Mouse (Mus musculus): ENCODE results near the gene Gjc1. TPM values are rescaled to one million over a fixed set of nuclear protein-coding genes. Genes with fewer than 3 reads are reported as not detected.

Gjc1 gene
- polyA plus RNA-seq, 1 experiment from 2014 or later, result 46.6 TPM

DNA sequence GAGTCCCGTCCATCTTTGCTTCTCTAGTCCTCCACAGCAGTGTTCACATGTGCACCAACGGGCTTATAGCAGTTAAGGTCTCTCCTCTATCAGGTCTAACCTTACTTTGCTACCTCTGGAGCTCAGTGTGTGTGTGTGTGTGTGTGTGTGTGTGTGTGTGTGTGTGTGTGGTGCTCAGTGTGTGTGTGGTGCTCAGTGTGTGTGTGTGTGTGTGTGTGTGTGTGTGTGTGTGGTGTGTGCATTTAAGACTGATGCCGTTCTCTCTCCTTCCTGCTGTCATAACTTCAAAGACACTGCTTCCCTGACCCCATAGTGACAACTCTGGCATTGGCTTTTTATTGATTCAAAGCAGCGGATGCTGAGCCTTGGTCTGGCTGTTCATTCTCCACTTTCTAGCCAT is 16.0 kb upstream of the Gjc1 start, which contains the start of gene Higd1b:
Higd1b (plus strand) TSS at position 301 of the 400 bp plus-strand sequence.
- no peaks in the 10 kb centered on the region for H3K9me3 ChIP-seq (replicated peaks)
- 61% methylated on average over 4 of the region's 4 CpGs for WGBS
- H3K4me2 ChIP-seq, result no peak within 1 kb of the TSS
- H3K4me1 ChIP-seq (replicated peaks), result peaks cover 11% of the 10 kb centered on the region; the same call in 1 of the 2 replicates
- H3K9ac ChIP-seq, result no peak within 1 kb of the TSS
- ATAC-seq (replicated peaks; ENCODE audit: insufficient number of reproducible peaks, insufficient read depth, low FRiP score, low read depth), result no peak
- H3K36me3 ChIP-seq, result peaks cover 33% of the 10 kb centered on the region
- no peak within 1 kb of the TSS for H3K4me3 ChIP-seq
- no peaks in the 10 kb centered on the region for H3K27me3 ChIP-seq
- no peak within 1 kb of the TSS for H3K27ac ChIP-seq

DNA sequence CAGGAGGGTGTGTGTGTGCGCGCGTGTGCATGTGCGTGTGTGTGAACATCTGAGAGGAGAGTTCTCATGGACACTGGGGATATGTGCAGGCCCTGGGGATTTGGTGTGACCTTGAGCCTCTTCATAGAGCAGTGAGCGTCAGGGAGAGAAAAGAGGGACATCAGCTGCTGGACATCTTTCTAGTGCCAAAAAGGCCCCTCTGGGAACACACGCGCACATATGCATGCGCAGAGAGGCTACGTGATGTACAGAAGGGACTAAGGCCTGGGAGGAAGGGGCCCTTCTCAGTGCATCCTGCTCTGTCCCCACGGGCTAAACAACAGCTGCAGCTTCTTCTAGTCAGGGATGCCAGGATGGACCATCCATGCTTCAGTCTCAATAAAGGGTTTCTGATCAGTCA is 14.7 kb upstream of the Gjc1 start:
- Histone ChIP-seq H3K4me1 (replicated peaks) (peaks cover 11% of the 10 kb centered on the region; the same call in 1 of the 2 replicates), H3K4me2 (no peak overlapping the region), H3K27me3 (no peaks in the 10 kb centered on the region), H3K27ac (no peak overlapping the region), H3K36me3 (peaks cover 20% of the 10 kb centered on the region), H3K9me3 (replicated peaks) (no peaks in the 10 kb centered on the region), H3K9ac (no peak overlapping the region), H3K4me3 (no peak overlapping the region)
- no peak; the same call in 1 of the 2 replicates for ATAC-seq (replicated peaks; ENCODE audit: insufficient number of reproducible peaks, insufficient read depth, low FRiP score, low read depth)
- WGBS, result 75% methylated on average over 10 of the region's 10 CpGs

DNA sequence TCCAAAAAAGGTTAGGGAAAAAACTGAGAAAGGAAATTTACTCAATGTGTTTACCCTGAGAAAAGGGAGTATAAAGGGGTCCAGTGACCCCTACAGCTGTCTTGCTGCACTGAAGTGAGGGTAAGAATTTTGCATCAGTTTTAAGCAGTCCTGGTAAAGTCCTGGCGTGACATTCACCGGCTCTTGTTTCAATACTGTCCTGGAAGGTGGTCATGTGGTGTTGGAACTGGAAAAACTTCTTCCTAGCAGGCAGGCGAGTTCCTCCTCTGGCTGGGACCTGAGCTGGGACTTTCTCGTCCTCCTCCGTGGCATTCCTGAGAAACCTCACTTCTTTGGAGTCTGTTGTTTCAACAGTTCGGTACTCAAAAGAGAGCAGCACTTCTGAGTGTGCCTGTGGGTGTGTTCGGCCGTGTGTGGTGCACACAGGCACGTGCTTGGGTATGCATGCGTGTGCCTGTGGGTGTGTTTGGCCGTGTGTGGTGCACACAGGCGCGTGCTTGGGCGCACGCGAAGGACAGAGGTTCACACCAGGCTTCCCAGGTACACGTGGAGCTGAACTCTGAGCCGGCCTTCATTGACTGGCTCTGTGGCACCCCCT is 13.3 kb upstream of the Gjc1 start:
- no peak for ATAC-seq (replicated peaks; ENCODE audit: insufficient number of reproducible peaks, insufficient read depth, low FRiP score, low read depth)
- 63% methylated on average over 18 of the region's 18 CpGs for WGBS
- Histone ChIP-seq H3K27me3 (no peaks in the 10 kb centered on the region), H3K4me1 (replicated peaks) (peaks cover 11% of the 10 kb centered on the region; the same call in 1 of the 2 replicates), H3K4me2 (no peak overlapping the region), H3K9ac (no peak overlapping the region), H3K27ac (no peak overlapping the region), H3K9me3 (replicated peaks) (no peaks in the 10 kb centered on the region), H3K36me3 (peaks cover 6% of the 10 kb centered on the region; the same call in 1 of the 2 replicates), H3K4me3 (no peak overlapping the region)

DNA sequence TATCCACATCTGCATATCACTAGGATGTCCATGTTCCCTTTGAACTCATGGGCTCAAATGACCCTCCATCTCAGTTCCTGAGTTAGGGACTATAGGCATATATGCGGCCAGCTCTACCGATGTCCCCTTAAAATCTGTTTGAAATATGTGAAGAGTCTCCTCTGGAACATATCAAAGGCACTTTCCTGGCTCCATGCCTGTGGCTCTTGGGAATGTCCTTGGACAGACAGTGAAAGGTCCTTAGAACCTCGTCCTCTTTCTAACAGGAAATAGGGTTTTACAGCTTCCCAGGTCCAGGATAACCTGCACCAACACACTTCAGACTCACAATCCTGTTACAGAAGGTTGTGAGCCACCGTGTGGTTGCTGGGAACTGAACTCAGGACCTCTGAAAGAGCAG is 10.8 kb upstream of the Gjc1 start:
- Histone ChIP-seq H3K4me3 (no peak overlapping the region), H3K9me3 (replicated peaks) (no peaks in the 10 kb centered on the region), H3K27me3 (no peaks in the 10 kb centered on the region), H3K4me2 (no peak overlapping the region), H3K27ac (no peak overlapping the region), H3K36me3 (no peaks in the 10 kb centered on the region), H3K4me1 (replicated peaks) (peaks cover 11% of the 10 kb centered on the region; the same call in 1 of the 2 replicates), H3K9ac (no peak overlapping the region)
- no peak for ATAC-seq (replicated peaks; ENCODE audit: insufficient number of reproducible peaks, insufficient read depth, low FRiP score, low read depth)
- 42% methylated on average over 4 of the region's 4 CpGs for WGBS

DNA sequence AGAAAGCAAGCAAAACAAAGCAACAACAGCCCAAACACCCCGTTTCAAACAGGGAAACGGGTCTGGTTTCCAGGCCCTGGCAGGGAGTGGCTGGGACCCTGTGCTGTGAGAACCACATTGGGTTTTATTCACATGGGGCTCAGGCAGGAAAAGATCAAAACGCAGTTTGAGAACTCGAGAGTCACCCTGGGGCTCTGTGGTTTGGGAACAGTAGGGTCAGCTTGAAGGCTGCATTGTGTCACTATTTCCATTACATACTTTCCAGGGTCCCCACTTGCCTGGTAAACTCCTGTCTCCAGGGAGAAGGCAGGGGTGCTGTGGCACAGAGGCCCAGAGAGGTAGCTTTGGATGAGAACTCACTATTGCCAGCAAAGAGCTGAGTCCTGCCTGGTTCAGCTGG is 7.6 kb upstream of the Gjc1 start:
- WGBS, result 52% methylated on average over 4 of the region's 4 CpGs
- no peak overlapping the region for H3K4me2 ChIP-seq
- H3K9me3 ChIP-seq (replicated peaks), result no peaks in the 10 kb centered on the region
- H3K36me3 ChIP-seq, result no peaks in the 10 kb centered on the region
- H3K27ac ChIP-seq, result no peak overlapping the region
- H3K4me3 ChIP-seq, result no peak overlapping the region
- no peaks in the 10 kb centered on the region for H3K27me3 ChIP-seq
- peaks cover 11% of the 10 kb centered on the region; the same call in 1 of the 2 replicates for H3K4me1 ChIP-seq (replicated peaks)
- no peak for ATAC-seq (replicated peaks; ENCODE audit: insufficient number of reproducible peaks, insufficient read depth, low FRiP score, low read depth)
- no peak overlapping the region for H3K9ac ChIP-seq

DNA sequence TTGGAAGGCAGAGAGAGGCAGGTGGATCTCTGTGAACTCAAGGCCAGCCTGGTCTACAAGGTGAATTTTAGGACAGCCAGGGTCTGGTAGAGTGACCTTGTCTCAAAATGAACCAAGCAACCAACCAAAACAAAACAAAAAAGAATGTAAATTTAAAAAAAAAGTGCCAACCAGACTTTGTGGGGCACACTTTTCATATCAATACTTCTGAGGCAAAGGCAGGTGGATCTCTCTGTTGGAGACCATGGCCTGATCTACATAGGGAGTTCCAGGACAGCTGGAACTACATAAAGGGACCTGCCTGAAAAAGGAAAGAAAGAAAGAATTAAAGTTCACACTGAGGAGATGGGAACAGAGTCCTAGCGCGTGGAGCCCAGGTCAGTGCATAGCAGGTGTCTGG is 7.0 kb upstream of the Gjc1 start:
- Histone ChIP-seq H3K36me3 (no peaks in the 10 kb centered on the region), H3K27me3 (no peaks in the 10 kb centered on the region), H3K27ac (no peak overlapping the region), H3K4me3 (no peak overlapping the region), H3K9me3 (replicated peaks) (no peaks in the 10 kb centered on the region), H3K4me2 (no peak overlapping the region), H3K4me1 (replicated peaks) (peaks cover 8% of the 10 kb centered on the region; the same call in 1 of the 2 replicates), H3K9ac (no peak overlapping the region)
- WGBS, result 87% methylated on average over 2 of the region's 2 CpGs
- no peak for ATAC-seq (replicated peaks; ENCODE audit: insufficient number of reproducible peaks, insufficient read depth, low FRiP score, low read depth)

DNA sequence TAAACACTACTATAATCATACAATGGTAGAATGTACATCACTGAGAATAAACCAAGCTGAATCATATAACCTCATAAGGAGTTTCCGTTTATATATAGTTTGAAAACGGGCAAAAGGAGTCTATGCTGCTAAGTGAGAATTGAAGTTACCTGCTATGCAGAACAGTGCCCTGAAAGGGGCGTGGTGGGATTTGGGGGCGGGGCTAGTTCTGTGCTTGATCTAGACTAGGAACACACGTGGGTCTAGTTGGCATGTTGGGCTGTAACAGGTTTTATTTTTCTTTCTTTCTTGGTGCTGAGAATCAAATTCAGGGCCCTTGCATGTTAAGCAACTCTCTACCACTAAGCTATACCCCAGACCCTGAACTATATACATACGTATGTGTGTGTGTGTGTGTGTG is 1.7 kb upstream of the Gjc1 start:
- Histone ChIP-seq H3K4me1 (replicated peaks) (peaks cover 15% of the 10 kb centered on the region), H3K36me3 (no peaks in the 10 kb centered on the region), H3K27me3 (no peaks in the 10 kb centered on the region), H3K9ac (no peak overlapping the region), H3K9me3 (replicated peaks) (no peaks in the 10 kb centered on the region), H3K27ac (no peak overlapping the region), H3K4me3 (no peak overlapping the region), H3K4me2 (no peak overlapping the region)
- 56% methylated on average over 6 of the region's 6 CpGs for WGBS
- ATAC-seq (replicated peaks; ENCODE audit: insufficient number of reproducible peaks, insufficient read depth, low FRiP score, low read depth), result no peak

DNA sequence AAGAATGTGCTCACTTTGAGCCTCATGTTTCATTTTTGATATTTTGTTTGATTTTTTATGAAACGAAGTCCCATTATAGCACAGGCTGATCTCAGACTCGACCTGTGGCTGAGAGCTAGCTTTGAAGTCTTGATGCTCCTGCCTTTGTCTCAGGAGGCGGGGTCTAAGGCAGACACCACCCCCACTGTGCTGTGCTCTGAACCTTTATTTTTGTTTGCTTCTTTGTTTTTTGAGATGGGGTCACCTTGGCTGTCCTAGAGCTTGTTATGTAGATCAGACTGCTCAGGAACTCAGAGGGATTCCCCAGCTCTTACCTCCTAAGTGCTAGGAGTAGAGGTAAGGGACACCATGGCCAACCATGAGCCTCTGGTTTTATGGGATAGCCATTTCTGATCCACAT is 932 bp upstream of the Gjc1 start:
- WGBS, result 27% methylated on average over 3 of the region's 3 CpGs
- Histone ChIP-seq H3K4me3 (no peak overlapping the region), H3K4me1 (replicated peaks) (peaks cover 21% of the 10 kb centered on the region), H3K4me2 (no peak overlapping the region), H3K27ac (no peak overlapping the region), H3K27me3 (no peaks in the 10 kb centered on the region), H3K9me3 (replicated peaks) (no peaks in the 10 kb centered on the region), H3K36me3 (no peaks in the 10 kb centered on the region), H3K9ac (no peak overlapping the region)
- ATAC-seq (replicated peaks; ENCODE audit: insufficient number of reproducible peaks, insufficient read depth, low FRiP score, low read depth), result no peak

DNA sequence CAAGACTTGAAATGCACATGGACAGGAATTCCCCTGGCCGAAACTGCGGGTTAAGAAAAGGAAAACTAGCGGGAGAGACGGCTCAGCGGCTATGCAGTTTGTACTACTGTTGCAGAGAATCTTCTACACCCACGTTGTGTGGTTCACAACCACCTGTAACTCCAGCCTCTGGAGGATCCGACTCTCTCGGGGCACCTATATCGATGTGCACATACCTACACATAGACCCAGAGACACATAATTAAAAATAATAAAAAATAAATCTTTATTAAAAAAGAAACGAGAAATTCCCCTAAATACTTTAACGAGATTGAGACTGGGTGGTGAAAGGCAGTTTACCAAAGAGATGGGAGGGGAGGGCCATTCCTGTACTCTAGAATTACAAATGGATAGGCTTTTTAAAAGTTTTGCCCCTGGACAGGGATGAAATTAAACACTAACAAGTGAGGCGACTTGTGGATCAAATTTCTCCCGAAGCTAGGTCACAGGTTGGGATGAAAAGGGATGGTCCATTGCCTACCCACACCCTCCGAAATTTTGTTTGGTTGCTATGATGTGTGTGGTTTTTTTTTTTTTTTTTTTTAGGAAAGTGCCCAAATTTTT is 384 bp upstream of the Gjc1 start:
- ATAC-seq (replicated peaks; ENCODE audit: insufficient number of reproducible peaks, insufficient read depth, low FRiP score, low read depth), result no peak
- Histone ChIP-seq H3K4me3 (peak overlapping the region; percentile 80), H3K9ac (peak overlapping the region; percentile 99), H3K27me3 (no peaks in the 10 kb centered on the region), H3K27ac (peak overlapping the region; percentile 99), H3K4me2 (peak overlapping the region; percentile 89), H3K4me1 (replicated peaks) (peaks cover 22% of the 10 kb centered on the region), H3K36me3 (no peaks in the 10 kb centered on the region), H3K9me3 (replicated peaks) (no peaks in the 10 kb centered on the region)
- 13% methylated on average over 14 of the region's 14 CpGs for WGBS

DNA sequence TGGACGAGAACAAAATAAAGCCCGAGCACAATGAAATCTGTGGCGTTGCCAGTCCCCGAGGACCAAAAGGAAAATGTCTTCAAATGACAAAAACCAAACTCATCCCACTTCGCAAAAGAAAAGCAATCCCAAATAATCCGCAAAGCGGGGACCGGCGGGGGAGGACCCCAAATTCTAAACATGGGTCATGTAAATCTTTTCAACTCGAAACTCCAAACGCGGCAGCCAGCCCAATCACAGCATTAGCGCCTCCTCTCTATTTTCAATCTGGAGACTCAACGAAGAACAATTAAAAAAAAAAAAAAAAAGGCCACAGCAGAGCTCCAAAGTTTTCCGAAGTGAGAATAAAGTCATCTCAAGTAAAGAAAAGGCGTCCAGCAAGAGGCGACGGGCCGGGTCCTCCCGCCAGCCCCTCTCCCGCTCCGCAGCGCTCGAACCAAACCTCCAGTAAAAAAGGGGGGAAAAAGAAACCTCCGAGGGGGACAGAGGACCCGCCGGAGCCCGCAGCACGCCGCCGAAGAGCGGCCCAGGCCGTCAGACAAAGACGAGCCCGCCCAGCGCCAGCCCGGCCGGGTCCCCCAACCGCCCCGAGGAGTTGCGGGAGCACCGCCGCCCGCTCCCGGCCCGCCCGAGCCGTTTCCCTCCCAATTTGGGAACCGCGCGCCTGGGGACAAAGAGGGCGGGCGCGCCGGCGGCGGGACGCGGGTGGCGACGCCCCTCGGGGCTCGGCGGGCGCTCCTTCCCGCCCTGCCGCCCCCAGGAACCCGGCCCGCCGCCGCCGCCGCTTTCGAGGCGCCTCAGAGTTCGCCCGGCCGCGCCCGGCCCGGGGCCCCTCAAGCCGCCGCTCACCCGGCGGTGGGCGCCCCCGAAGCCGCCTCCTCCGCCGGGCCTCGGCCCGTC is 1.1 kb downstream of the Gjc1 start:
- peaks cover 32% of the 10 kb centered on the region for H3K4me1 ChIP-seq (replicated peaks)
- peak overlapping the region; percentile 80 for H3K4me3 ChIP-seq
- peak overlapping the region; percentile 99 for H3K9ac ChIP-seq
- peak; percentile 51 for ATAC-seq (replicated peaks; ENCODE audit: insufficient number of reproducible peaks, insufficient read depth, low FRiP score, low read depth)
- no peaks in the 10 kb centered on the region for H3K36me3 ChIP-seq
- WGBS, result under 1% methylated on average over 68 of the region's 92 CpGs
- H3K4me2 ChIP-seq, result peak overlapping the region; percentile 89
- H3K27ac ChIP-seq, result peak overlapping the region; percentile 99
- H3K27me3 ChIP-seq, result no peaks in the 10 kb centered on the region
- no peaks in the 10 kb centered on the region for H3K9me3 ChIP-seq (replicated peaks)

DNA sequence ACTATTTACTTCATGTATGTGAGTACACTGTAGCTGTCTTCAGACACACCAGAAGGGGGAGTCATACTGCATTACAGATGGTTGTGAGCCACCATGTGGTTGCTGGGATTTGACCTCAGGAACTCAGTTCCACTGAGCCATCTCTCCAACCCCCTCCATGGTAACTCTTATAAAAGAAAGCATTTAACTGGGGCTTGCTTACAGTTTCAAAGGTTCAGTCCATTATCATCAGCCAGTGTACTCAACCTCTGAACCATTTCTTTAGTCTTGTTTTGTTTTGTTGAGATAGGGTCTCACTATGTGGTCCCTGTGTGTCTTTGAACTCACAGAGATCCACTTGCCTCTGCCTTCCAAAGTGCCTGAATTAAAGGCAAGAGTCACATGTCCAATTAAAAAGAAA is 4.6 kb downstream of the Gjc1 start:
- Histone ChIP-seq H3K4me2 (no peak overlapping the region), H3K4me3 (no peak overlapping the region), H3K36me3 (no peaks in the 10 kb centered on the region), H3K9me3 (replicated peaks) (no peaks in the 10 kb centered on the region), H3K9ac (no peak overlapping the region), H3K4me1 (replicated peaks) (peaks cover 45% of the 10 kb centered on the region), H3K27me3 (no peaks in the 10 kb centered on the region), H3K27ac (no peak overlapping the region)
- no peak for ATAC-seq (replicated peaks; ENCODE audit: insufficient number of reproducible peaks, insufficient read depth, low FRiP score, low read depth)

All from heart, embryonic 15.5 days (tissue).